Mouse (Mus musculus) lung, postnatal 0 days (tissue): ENCODE data around the gene Hps3.

Experiments used
- CTCF ChIP-seq: IDR thresholded peaks from 2 replicates; pipeline ENCODE4 v1.5.1; 2016; ENCODE audit warnings: antibody characterized with exemption, mild to moderate bottlenecking
- EP300 ChIP-seq: IDR thresholded peaks from 2 replicates; pipeline ENCODE4 v1.6.1; 2016; ENCODE audit warnings: antibody characterized with exemption, mild to moderate bottlenecking, control low read depth

DNA sequence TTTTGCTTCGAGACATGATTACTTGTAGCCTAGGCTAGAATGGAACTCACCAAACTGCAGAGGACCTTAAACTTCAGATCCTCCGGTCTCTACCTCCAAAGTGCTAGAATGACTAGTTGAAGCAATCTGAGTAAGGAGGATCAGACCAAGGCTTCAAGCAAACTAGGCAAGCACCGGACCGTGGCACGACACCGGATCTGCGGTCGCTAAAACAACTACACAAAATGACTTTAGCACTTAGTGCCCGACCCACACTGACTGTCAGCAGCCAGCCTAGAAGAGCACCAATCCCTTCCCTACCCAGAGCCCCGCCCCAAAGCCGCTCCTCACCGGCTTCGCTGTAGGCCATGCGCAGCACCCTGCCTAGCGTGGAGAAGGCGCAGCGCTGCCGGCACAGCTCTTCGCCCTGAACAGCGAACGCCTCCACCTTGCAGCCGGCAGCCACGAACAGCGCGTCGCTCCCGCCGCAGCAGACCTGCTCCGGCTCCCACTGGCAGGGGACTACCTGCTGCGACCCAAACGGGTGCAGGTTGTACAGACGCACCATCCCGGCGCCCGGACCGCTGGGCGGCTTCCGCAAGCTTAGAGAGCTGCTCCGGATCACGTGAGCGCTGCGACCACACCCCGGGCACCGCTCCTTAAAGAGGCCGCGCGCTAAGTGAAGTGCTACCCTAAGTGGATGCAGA, at the start of gene Hps3:
- TF ChIP-seq CTCF (no peak; the same call in 1 of the 2 replicates), EP300 (no peak)
